Mouse (Mus musculus): ENCODE data around the gene St14. TPM values are rescaled to one million over a fixed set of nuclear protein-coding genes. Genes with fewer than 3 reads are reported as not detected.

The St14 gene
- polyA plus RNA-seq, 2 experiments, result 8.4 to 11.4 TPM

DNA sequence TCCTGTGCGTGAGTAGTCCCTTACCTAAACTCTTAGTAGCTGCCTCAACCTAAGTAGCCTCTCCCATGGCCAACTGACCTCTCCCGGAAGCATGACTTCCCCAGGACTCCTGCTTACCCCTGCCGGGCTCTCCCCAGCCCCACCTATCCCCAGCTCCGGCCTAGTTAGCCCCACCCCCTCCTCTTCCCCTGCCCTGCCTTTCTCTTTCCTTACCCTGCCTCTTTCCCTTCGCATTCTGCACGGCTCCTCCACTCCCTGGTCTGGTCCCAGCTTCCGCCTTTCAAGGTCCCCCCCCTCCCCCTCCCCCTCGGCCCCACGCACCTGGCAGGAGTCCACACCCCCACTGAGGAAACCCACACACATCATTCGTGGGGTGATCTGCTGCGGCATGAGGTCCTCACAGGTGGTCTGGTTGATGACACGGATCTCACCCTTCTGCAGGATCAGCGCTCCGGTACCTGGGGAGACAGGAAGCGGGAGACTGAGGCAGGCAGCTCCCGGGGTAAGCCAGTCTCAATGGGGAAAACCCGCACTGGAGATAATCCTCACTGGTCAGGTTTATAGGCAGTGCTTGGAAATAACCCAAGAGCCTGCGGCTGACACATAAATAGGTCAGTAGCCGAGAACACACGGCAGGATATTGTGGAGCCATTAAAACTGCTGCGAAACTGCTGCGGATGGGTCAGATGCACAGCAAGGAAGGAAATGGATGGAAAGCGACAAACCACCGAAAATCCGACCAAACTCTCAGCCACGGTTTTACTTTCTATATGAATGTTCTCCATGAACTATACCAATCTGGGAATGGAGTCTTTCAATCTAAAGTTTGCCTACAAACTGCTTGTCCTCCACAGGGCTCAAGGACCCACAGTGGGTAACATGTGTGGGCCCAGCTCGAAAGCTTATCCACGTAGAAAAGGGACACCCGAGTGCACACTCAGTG is 41.3 kb downstream of the St14 start:
- no peaks in the 10 kb centered on the region for H3K27me3 ChIP-seq (ENCODE audit: control insufficient read depth, insufficient read depth, low read length)

DNA sequence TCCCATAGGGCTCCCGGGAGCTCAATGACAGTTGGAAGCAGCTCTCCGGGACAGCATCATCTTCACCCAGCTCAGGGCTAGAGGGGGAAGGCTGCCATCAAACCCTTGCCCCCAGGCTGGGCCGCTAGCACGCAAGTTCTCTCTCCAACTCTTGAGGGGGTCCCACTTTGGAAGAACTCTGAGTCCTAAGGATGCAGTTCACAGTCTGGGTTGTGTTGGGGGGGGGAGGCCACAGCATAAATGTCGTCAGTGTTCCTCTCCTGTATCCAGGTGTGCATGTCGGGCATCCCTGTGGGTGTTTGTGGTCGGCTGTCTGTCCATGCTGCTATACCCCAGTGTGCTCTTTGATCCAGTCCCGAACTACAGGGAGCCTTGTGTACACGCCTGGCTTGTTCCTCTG is 42.1 kb downstream of the St14 start:
- Histone ChIP-seq H3K4me1 (ENCODE audit: control insufficient read depth, insufficient read depth, low read length) (no peaks in the 10 kb centered on the region), H3K4me2 (replicated peaks; ENCODE audit: low read depth, low read length, severe bottlenecking) (no peak overlapping the region), H3K27me3 (ENCODE audit: control insufficient read depth, insufficient read depth, low read length) (no peaks in the 10 kb centered on the region), H3K9me3 (ENCODE audit: control insufficient read depth, low read length) (no peaks in the 10 kb centered on the region), H3K4me3 (replicated peaks; ENCODE audit: low read length) (no peak overlapping the region), H3K9ac (ENCODE audit: low read depth, low read length, severe bottlenecking) (no peak overlapping the region), H3K36me3 (ENCODE audit: control insufficient read depth, insufficient read depth, low read length) (no peaks in the 10 kb centered on the region), H3K27ac (replicated peaks; ENCODE audit: low read depth, low read length) (no peak overlapping the region)
- DNase-seq (ENCODE audit: low spot score) (no peak), ATAC-seq (ENCODE audit: low FRiP score, low read depth) (no peak)
- no peak for TF ChIP-seq POLR2A (IDR thresholded peaks at IDR 0.05; ENCODE audit: borderline replicate concordance, extremely low read depth, insufficient read depth, insufficient read length)
- 79% methylated on average over 9 of the region's 9 CpGs for WGBS

More for the DNA sequence above, 41.3 kb downstream of the St14 start:
- WGBS, result 63% methylated on average over 29 of the region's 29 CpGs
- no peak overlapping the region for H3K27ac ChIP-seq (replicated peaks; ENCODE audit: low read depth, low read length)
- no peaks in the 10 kb centered on the region for H3K36me3 ChIP-seq (ENCODE audit: control insufficient read depth, insufficient read depth, low read length)
- H3K9ac ChIP-seq (ENCODE audit: low read depth, low read length, severe bottlenecking), result no peak overlapping the region
- H3K9me3 ChIP-seq (ENCODE audit: control insufficient read depth, low read length), result no peaks in the 10 kb centered on the region
- H3K4me2 ChIP-seq (replicated peaks; ENCODE audit: low read depth, low read length, severe bottlenecking), result no peak overlapping the region
- ATAC-seq (ENCODE audit: low FRiP score, low read depth), result no peak
- H3K4me3 ChIP-seq (replicated peaks; ENCODE audit: low read length), result no peak overlapping the region
- no peak for TF ChIP-seq POLR2A (IDR thresholded peaks at IDR 0.05; ENCODE audit: borderline replicate concordance, extremely low read depth, insufficient read depth, insufficient read length)
- no peaks in the 10 kb centered on the region for H3K4me1 ChIP-seq (ENCODE audit: control insufficient read depth, insufficient read depth, low read length)
- no peak for DNase-seq (ENCODE audit: low spot score)

GRCm38 (mm10) chr9:31088883-31089282 is 42.8 kb downstream of the St14 start:
- Histone ChIP-seq H3K36me3 (ENCODE audit: control insufficient read depth, insufficient read depth, low read length) (no peaks in the 10 kb centered on the region), H3K27ac (replicated peaks; ENCODE audit: low read depth, low read length) (no peak overlapping the region), H3K9ac (ENCODE audit: low read depth, low read length, severe bottlenecking) (no peak overlapping the region), H3K4me1 (ENCODE audit: control insufficient read depth, insufficient read depth, low read length) (no peaks in the 10 kb centered on the region), H3K9me3 (ENCODE audit: control insufficient read depth, low read length) (no peaks in the 10 kb centered on the region), H3K27me3 (ENCODE audit: control insufficient read depth, insufficient read depth, low read length) (no peaks in the 10 kb centered on the region), H3K4me3 (replicated peaks; ENCODE audit: low read length) (no peak overlapping the region), H3K4me2 (replicated peaks; ENCODE audit: low read depth, low read length, severe bottlenecking) (no peak overlapping the region)
- DNase-seq (ENCODE audit: low spot score) (no peak), ATAC-seq (ENCODE audit: low FRiP score, low read depth) (no peak)
- no peak for TF ChIP-seq POLR2A (IDR thresholded peaks at IDR 0.05; ENCODE audit: borderline replicate concordance, extremely low read depth, insufficient read depth, insufficient read length)
- 85% methylated on average over 4 of the region's 4 CpGs for WGBS

GRCm38 (mm10) chr9:31088116-31088515 is 43.5 kb downstream of the St14 start:
- Histone ChIP-seq H3K36me3 (ENCODE audit: control insufficient read depth, insufficient read depth, low read length) (no peaks in the 10 kb centered on the region), H3K4me1 (ENCODE audit: control insufficient read depth, insufficient read depth, low read length) (no peaks in the 10 kb centered on the region), H3K27ac (replicated peaks; ENCODE audit: low read depth, low read length) (no peak overlapping the region), H3K4me2 (replicated peaks; ENCODE audit: low read depth, low read length, severe bottlenecking) (no peak overlapping the region), H3K4me3 (replicated peaks; ENCODE audit: low read length) (no peak overlapping the region), H3K9ac (ENCODE audit: low read depth, low read length, severe bottlenecking) (no peak overlapping the region), H3K9me3 (ENCODE audit: control insufficient read depth, low read length) (no peaks in the 10 kb centered on the region), H3K27me3 (ENCODE audit: control insufficient read depth, insufficient read depth, low read length) (no peaks in the 10 kb centered on the region)
- no peak for ATAC-seq (ENCODE audit: low FRiP score, low read depth)
- DNase-seq (ENCODE audit: low spot score), result no peak
- no peak for TF ChIP-seq POLR2A (IDR thresholded peaks at IDR 0.05; ENCODE audit: borderline replicate concordance, extremely low read depth, insufficient read depth, insufficient read length)
- WGBS, result 61% methylated on average over 3 of the region's 3 CpGs

- TF ChIP-seq POLR2A (IDR thresholded peaks at IDR 0.05; ENCODE audit: borderline replicate concordance, extremely low read depth, insufficient read depth, insufficient read length), result no peak
- H3K4me2 ChIP-seq (replicated peaks; ENCODE audit: low read depth, low read length, severe bottlenecking), result no peak overlapping the region
- WGBS, result 73% methylated on average over 4 of the region's 4 CpGs
Measured at GRCm38 (mm10) chr9:31087466-31087865, 44.2 kb downstream of the St14 start.

More at GRCm38 (mm10) chr9:31087466-31087865, 44.2 kb downstream of the St14 start:
- H3K27ac ChIP-seq (replicated peaks; ENCODE audit: low read depth, low read length), result no peak overlapping the region
- H3K4me1 ChIP-seq (ENCODE audit: control insufficient read depth, insufficient read depth, low read length), result no peaks in the 10 kb centered on the region
- no peak overlapping the region for H3K4me3 ChIP-seq (replicated peaks; ENCODE audit: low read length)
- DNase-seq (ENCODE audit: low spot score) (no peak), ATAC-seq (ENCODE audit: low FRiP score, low read depth) (no peak)
- no peak overlapping the region for H3K9ac ChIP-seq (ENCODE audit: low read depth, low read length, severe bottlenecking)
- no peaks in the 10 kb centered on the region for H3K27me3 ChIP-seq (ENCODE audit: control insufficient read depth, insufficient read depth, low read length)
- no peaks in the 10 kb centered on the region for H3K36me3 ChIP-seq (ENCODE audit: control insufficient read depth, insufficient read depth, low read length)
- H3K9me3 ChIP-seq (ENCODE audit: control insufficient read depth, low read length), result no peaks in the 10 kb centered on the region
